Mouse (Mus musculus) heart, adult 2 months (tissue): ENCODE results near the gene Sec14l1.

Experiments used
- CTCF ChIP-seq: fragments of 200-600 bp; IDR thresholded peaks from 2 replicates; pipeline ENCODE4 v1.8.1; 2022; ENCODE audit warnings: antibody characterized with exemption, mild to moderate bottlenecking, moderate library complexity
- EP300 ChIP-seq: fragments of 200-500 bp; IDR thresholded peaks from 2 replicates; pipeline ENCODE4 v1.6.1; 2011; ENCODE audit warnings: low read depth, low read length, control low read depth; ENCODE audit not compliant: insufficient read depth
- POLR2A ChIP-seq: fragments of 200-500 bp; IDR thresholded peaks from 2 replicates; pipeline ENCODE4 v1.6.1; 2011; ENCODE audit warnings: mild to moderate bottlenecking, low read depth, low read length, control low read depth; ENCODE audit not compliant: insufficient read depth

DNA sequence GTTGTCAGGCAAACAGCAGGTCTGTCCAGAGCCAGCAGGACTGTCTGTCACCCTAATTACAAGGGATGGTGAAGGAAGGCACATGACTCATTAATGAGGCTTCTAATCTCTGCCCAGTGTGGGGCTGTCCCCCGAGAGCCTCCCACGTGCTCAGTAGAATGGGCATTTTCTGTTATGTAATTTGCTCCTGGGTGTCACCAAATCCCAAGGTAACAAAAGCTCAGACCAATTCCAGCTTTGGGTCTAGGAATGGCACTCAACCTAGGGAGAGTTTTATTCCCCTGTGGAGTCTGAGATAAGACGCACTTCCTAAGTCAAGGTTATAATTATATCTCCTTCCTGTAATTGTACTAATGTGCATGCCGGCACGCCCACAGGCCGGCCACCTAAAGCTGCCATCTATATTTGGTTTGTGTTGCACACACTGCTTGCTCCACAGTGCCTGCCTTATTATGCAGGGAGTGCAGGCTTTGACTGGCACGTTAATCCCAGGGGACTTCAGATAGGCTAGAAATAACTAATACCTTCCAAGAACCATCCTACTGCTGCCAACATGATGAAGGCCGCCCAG lies 13.5 kb upstream of the Sec14l1 start:
- TF ChIP-seq CTCF (no peak), EP300 (peak; percentile 90), POLR2A (peak; percentile 60)
